Mouse (Mus musculus): ENCODE measurements around the gene Snx7. TPM values are rescaled to one million over a fixed set of nuclear protein-coding genes. Genes with fewer than 3 reads are reported as not detected.

The Snx7 gene
- total and polyA plus RNA-seq, 2 experiments: 6.9 to 23.9 TPM

DNA sequence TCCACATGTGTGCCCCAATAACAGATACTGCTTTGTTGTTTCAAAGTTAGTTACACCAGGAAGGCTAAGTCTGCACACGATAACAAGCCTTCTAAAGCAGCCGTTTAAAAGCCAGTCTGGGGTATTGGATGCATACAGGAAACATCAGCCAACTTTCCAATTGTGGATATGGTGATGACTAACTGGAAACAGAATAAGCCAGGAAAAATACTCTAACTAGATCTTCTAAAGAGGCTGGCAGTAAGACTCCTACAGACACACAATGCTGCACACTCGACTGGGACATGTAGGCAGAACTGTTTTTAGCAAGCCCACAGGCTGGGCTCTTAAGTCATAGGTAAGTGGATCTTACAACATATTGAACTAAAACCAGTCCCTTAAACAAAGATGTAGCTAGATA, 15.0 kb downstream of the Snx7 start:
- Histone ChIP-seq H3K27ac (replicated peaks; ENCODE audit: insufficient read depth, low read depth, low read length) (no peak overlapping the region), H3K36me3 (ENCODE audit: control insufficient read depth, insufficient read depth, low read length) (no peaks in the 10 kb centered on the region), H3K4me1 (ENCODE audit: control insufficient read depth, insufficient read depth, low read length) (peaks cover 2% of the 10 kb centered on the region; the same call in 1 of the 2 replicates), H3K79me2 (ENCODE audit: control insufficient read depth, insufficient read depth, low read length) (no peaks in the 10 kb centered on the region; the same call in 1 of the 2 replicates), H3K27me3 (ENCODE audit: control insufficient read depth, insufficient read depth, low read length) (no peaks in the 10 kb centered on the region), H3K9ac (ENCODE audit: low read depth, low read length) (no peak overlapping the region), H3K4me3 (ENCODE audit: insufficient read depth, low read depth, low read length) (no peak overlapping the region)
- WGBS: 80% methylated on average over 3 of the region's 3 CpGs
- no peak for DNase-seq (ENCODE audit: extremely low read depth, low read depth, low spot score)
- TF ChIP-seq CTCF (IDR thresholded peaks at IDR 0.05; ENCODE audit: low read depth, low read length): no peak
- TF ChIP-seq POLR2A (IDR thresholded peaks at IDR 0.05; ENCODE audit: extremely low read depth, insufficient read depth, low read length): no peak

DNA sequence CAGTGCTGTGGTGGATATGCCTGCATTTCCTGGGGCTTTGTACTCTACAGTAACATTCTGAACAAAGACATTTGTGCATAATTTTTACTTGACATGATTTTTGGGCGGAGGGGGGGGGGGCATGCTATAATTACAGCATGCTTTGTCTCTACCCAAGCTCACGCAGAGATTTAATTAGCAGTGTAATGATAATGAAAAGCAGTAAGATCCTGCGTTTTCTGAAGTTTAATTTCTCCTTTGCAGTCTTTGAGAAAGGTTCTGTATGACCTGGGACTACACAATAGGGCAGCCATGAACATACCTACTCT, 16.7 kb downstream of the Snx7 start:
- H3K27ac ChIP-seq (replicated peaks; ENCODE audit: insufficient read depth, low read depth, low read length): no peak overlapping the region
- no peaks in the 10 kb centered on the region for H3K27me3 ChIP-seq (ENCODE audit: control insufficient read depth, insufficient read depth, low read length)
- no peak overlapping the region for H3K9ac ChIP-seq (ENCODE audit: low read depth, low read length)
- no peak overlapping the region for H3K4me3 ChIP-seq (ENCODE audit: insufficient read depth, low read depth, low read length)
- peaks cover 2% of the 10 kb centered on the region; the same call in 1 of the 2 replicates for H3K4me1 ChIP-seq (ENCODE audit: control insufficient read depth, insufficient read depth, low read length)
- WGBS: 93% methylated on average over 3 of the region's 3 CpGs
- H3K79me2 ChIP-seq (ENCODE audit: control insufficient read depth, insufficient read depth, low read length): no peaks in the 10 kb centered on the region; the same call in 1 of the 2 replicates
- DNase-seq (ENCODE audit: extremely low read depth, low read depth, low spot score): no peak
- no peaks in the 10 kb centered on the region for H3K36me3 ChIP-seq (ENCODE audit: control insufficient read depth, insufficient read depth, low read length)
- TF ChIP-seq POLR2A (IDR thresholded peaks at IDR 0.05; ENCODE audit: extremely low read depth, insufficient read depth, low read length) (no peak), CTCF (IDR thresholded peaks at IDR 0.05; ENCODE audit: low read depth, low read length) (no peak)

DNA sequence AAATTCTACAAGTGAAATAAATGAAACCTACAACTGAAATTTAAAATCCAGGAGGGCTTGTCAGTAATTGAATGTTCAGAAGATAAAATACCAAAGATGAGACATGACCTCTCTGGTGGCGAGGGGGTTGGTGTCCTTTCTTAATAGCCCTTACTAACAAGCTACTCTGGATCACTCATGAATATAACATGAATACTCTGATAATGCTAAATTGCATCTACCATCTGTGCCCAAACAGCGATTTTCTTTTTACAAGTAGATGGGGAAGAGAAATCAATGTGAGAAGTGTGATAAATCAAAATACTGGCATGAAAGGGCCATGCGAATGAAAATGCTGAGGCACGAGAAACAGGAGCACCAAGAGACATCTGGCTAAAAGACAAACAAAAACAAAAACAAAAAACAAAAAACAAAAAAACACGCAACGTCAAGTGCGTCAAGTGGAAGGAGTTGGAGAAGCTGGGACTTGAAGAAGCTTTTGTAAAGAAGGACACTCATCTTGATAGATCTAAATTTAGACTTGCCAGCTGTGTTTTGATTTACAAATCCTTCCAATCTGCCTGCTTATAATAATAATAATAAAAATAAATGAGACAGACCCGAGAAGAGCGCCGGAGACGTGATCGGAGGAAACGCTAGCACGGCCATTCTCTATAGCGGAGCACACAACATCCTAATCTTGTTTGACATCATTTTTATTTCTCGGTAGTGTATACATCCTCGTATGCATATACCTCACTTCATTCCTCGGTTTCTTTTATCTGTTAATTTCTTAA, 17.3 kb downstream of the Snx7 start:
- H3K4me1 ChIP-seq (ENCODE audit: control insufficient read depth, insufficient read depth, low read length): peaks cover 1% of the 10 kb centered on the region; the same call in 1 of the 2 replicates
- no peak overlapping the region for H3K4me3 ChIP-seq (ENCODE audit: insufficient read depth, low read depth, low read length)
- TF ChIP-seq POLR2A (IDR thresholded peaks at IDR 0.05; ENCODE audit: extremely low read depth, insufficient read depth, low read length): no peak
- TF ChIP-seq CTCF (IDR thresholded peaks at IDR 0.05; ENCODE audit: low read depth, low read length): no peak
- H3K79me2 ChIP-seq (ENCODE audit: control insufficient read depth, insufficient read depth, low read length): no peaks in the 10 kb centered on the region; the same call in 1 of the 2 replicates
- no peak for DNase-seq (ENCODE audit: extremely low read depth, low read depth, low spot score)
- peaks cover 2% of the 10 kb centered on the region; the same call in 1 of the 2 replicates for H3K36me3 ChIP-seq (ENCODE audit: control insufficient read depth, insufficient read depth, low read length)
- H3K27me3 ChIP-seq (ENCODE audit: control insufficient read depth, insufficient read depth, low read length): no peaks in the 10 kb centered on the region
- no peak overlapping the region for H3K27ac ChIP-seq (replicated peaks; ENCODE audit: insufficient read depth, low read depth, low read length)
- 96% methylated on average over 18 of the region's 18 CpGs for WGBS
- H3K9ac ChIP-seq (ENCODE audit: low read depth, low read length): no peak overlapping the region

DNA sequence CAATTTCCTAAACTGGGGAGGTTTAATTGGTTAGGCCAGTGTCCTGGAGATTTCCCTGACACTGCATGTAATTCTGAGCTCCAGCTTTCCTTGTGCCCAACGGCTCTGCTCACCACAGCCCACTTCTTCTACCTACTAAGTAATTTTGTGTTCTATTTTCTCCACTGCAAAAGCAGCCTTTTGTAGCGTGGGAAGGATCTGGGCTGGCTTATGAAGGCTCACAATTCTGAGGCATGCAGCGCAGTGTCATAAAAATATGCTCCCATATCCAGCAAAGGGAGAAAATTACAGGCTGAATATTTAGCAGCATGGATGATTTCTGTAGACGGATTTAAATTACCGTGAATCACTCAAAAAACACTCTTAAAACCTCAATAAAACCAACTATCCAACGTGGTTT, 19.9 kb downstream of the Snx7 start:
- WGBS: 94% methylated on average over 6 of the region's 6 CpGs
- H3K27me3 ChIP-seq (ENCODE audit: control insufficient read depth, insufficient read depth, low read length): no peaks in the 10 kb centered on the region
- H3K36me3 ChIP-seq (ENCODE audit: control insufficient read depth, insufficient read depth, low read length): peaks cover 6% of the 10 kb centered on the region
- no peaks in the 10 kb centered on the region; the same call in 1 of the 2 replicates for H3K79me2 ChIP-seq (ENCODE audit: control insufficient read depth, insufficient read depth, low read length)
- no peak for TF ChIP-seq POLR2A (IDR thresholded peaks at IDR 0.05; ENCODE audit: extremely low read depth, insufficient read depth, low read length)
- H3K4me3 ChIP-seq (ENCODE audit: insufficient read depth, low read depth, low read length): no peak overlapping the region
- no peak for DNase-seq (ENCODE audit: extremely low read depth, low read depth, low spot score)
- no peak overlapping the region for H3K9ac ChIP-seq (ENCODE audit: low read depth, low read length)
- H3K27ac ChIP-seq (replicated peaks; ENCODE audit: insufficient read depth, low read depth, low read length): no peak overlapping the region
- H3K4me1 ChIP-seq (ENCODE audit: control insufficient read depth, insufficient read depth, low read length): no peaks in the 10 kb centered on the region; the same call in 1 of the 2 replicates

DNA sequence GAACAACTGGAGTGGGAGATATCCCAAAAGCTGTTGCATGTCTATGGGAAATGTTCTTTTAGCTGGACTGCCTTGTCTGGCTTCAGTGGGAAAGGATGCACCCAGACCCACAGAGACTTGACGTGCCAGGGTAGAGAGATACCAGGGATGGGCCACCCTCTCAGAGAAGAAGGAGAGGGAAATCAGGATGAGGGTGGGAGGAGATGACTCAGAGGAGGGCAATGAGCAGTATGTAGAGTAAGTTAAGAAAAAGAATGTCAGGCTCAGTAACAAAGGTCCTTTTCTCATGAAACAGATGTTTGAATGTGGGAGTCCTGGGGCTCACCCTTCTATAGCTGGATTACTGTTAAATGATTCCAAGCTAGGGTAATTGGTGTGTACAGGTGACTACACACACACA, 26.1 kb downstream of the Snx7 start:
- no peaks in the 10 kb centered on the region for H3K79me2 ChIP-seq (ENCODE audit: control insufficient read depth, insufficient read depth, low read length)
- TF ChIP-seq CTCF (IDR thresholded peaks at IDR 0.05; ENCODE audit: low read depth, low read length) (no peak), POLR2A (IDR thresholded peaks at IDR 0.05; ENCODE audit: extremely low read depth, insufficient read depth, low read length) (no peak)
- WGBS: 92% methylated on average over 1 of the region's 1 CpGs

DNA sequence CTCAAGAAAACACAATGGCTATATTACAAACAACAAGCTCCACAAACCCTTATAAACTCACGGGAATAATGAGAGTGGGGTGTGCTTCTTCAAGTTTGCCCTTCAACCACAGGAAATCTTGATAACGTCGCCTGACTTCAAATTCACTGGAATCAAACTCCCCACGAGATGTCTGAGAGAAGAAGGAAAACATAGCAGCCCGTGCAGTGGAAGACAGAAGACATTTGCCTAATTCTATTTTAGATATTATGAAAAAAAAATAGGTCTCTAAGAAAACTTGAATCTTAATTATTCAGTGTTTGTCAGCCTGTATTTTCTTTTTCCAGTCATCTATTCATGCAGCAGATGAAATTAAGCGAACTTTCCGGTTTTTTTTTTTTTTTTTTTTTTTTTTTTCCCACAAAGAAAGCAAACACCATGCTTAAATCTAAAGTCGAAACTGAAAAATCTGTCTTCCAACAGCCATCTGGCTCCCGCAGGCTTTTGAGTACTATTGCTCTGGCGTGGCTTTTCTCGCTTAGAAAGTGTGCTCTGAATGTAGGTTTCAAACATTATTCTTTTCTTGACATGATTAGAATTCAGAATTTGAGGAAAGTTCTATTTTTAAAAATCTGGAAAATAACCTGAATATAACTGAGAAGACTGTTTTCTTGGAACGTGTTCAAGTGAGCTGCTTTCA, 28.7 kb downstream of the Snx7 start:
- no peaks in the 10 kb centered on the region for H3K79me2 ChIP-seq (ENCODE audit: control insufficient read depth, insufficient read depth, low read length)
- no peak overlapping the region for H3K27ac ChIP-seq (replicated peaks; ENCODE audit: insufficient read depth, low read depth, low read length)
- no peak overlapping the region for H3K9ac ChIP-seq (ENCODE audit: low read depth, low read length)
- 85% methylated on average over 12 of the region's 12 CpGs for WGBS
- H3K36me3 ChIP-seq (ENCODE audit: control insufficient read depth, insufficient read depth, low read length): peaks cover 14% of the 10 kb centered on the region
- no peaks in the 10 kb centered on the region for H3K27me3 ChIP-seq (ENCODE audit: control insufficient read depth, insufficient read depth, low read length)
- H3K4me3 ChIP-seq (ENCODE audit: insufficient read depth, low read depth, low read length): no peak overlapping the region
- no peaks in the 10 kb centered on the region for H3K4me1 ChIP-seq (ENCODE audit: control insufficient read depth, insufficient read depth, low read length)
- DNase-seq (ENCODE audit: extremely low read depth, low read depth, low spot score): no peak
- no peak for TF ChIP-seq CTCF (IDR thresholded peaks at IDR 0.05; ENCODE audit: low read depth, low read length)
- no peak for TF ChIP-seq POLR2A (IDR thresholded peaks at IDR 0.05; ENCODE audit: extremely low read depth, insufficient read depth, low read length)

More for the DNA sequence above, 26.1 kb downstream of the Snx7 start:
- no peaks in the 10 kb centered on the region for H3K4me1 ChIP-seq (ENCODE audit: control insufficient read depth, insufficient read depth, low read length)
- H3K27ac ChIP-seq (replicated peaks; ENCODE audit: insufficient read depth, low read depth, low read length): no peak overlapping the region
- no peak overlapping the region for H3K4me3 ChIP-seq (ENCODE audit: insufficient read depth, low read depth, low read length)
- H3K27me3 ChIP-seq (ENCODE audit: control insufficient read depth, insufficient read depth, low read length): no peaks in the 10 kb centered on the region
- no peak overlapping the region for H3K9ac ChIP-seq (ENCODE audit: low read depth, low read length)
- peaks cover 6% of the 10 kb centered on the region for H3K36me3 ChIP-seq (ENCODE audit: control insufficient read depth, insufficient read depth, low read length)
- DNase-seq (ENCODE audit: extremely low read depth, low read depth, low spot score): no peak

Measured in liver, adult 2 months (tissue).